Mouse (Mus musculus): ENCODE results near the gene Zbtb16. TPM values are rescaled to one million over a fixed set of nuclear protein-coding genes. Genes with fewer than 3 reads are reported as not detected.
A peak's percentile ranks its signal among the peaks of the same experiment; 100 is the strongest.

The Zbtb16 gene
- polyA plus RNA-seq, 1 experiment, result not detected

DNA sequence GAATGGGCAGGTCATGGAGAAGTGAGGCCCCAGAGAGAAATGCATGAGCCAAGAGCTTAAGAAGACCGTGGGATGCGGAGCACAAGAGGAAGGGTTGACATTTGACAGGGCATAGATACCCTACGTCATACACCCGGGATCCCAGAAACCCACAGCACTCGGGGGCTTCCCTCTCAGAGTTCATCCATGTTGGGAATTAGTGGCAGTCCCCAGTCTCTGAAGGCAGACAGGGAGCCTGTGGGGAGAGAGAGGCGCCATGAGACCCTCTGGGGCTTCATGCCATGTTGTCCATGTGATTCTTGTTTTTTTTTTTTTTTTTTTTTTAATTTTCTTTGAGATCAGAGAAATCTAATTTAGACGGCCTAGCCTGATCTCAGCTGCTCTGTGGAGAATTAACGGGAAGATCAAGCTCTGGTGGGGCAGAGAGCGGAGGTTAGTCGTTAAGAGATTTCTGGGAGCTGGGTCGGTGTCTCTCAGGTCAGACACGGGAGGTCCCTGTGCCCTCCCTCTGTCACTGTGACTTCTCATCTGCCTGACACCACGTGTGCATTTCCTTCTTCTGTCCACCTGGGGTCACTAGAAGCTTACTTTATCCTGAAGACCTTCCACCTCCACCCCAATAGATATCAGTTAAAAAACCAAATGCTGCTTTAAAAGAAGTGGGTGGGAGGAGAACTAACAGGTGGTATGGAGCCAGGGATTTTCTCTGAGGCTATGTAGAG is 190.9 kb downstream of the Zbtb16 start:
- TF ChIP-seq POLR2A (IDR thresholded peaks at IDR 0.05; ENCODE audit: insufficient read depth, low read depth, low read length) (no peak), CTCF (IDR thresholded peaks at IDR 0.05; ENCODE audit: insufficient read depth, low read depth, low read length) (0 out of 2 replicates have a peak, but pooled peaks have one; percentile 22)
- 56% methylated on average over 13 of the region's 13 CpGs for WGBS

DNA sequence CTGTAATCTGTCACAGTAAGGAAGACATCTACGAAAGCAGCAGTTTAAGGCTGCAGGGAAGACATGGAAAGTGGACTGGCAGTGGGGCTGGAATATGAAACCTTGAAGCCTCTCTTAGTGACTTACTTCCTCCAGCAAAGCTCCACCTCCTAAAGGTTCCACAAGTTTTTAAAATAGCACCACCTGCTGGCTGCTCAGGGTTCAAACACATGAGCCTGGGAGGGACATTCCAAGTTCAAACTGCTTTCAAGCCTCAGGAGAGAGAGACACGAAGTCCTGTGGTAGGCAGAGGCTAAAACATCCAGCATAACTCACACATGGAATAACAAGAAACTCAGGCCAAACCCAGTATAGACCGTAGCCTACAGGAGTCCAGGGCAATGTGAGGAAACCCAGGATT is 191.6 kb downstream of the Zbtb16 start:
- WGBS, result 85% methylated on average over 3 of the region's 3 CpGs
- H3K4me3 ChIP-seq (ENCODE audit: insufficient read depth, low read depth, low read length), result no peak overlapping the region
- no peak for TF ChIP-seq CTCF (IDR thresholded peaks at IDR 0.05; ENCODE audit: insufficient read depth, low read depth, low read length)
- no peak for TF ChIP-seq POLR2A (IDR thresholded peaks at IDR 0.05; ENCODE audit: insufficient read depth, low read depth, low read length)
- H3K27ac ChIP-seq (ENCODE audit: insufficient read depth, low read depth, low read length), result no peak overlapping the region
- H3K4me1 ChIP-seq (ENCODE audit: control insufficient read depth, insufficient read depth, low read length), result peaks cover 14% of the 10 kb centered on the region

More for the DNA sequence above, 190.9 kb downstream of the Zbtb16 start:
- H3K27ac ChIP-seq (ENCODE audit: insufficient read depth, low read depth, low read length), result no peak overlapping the region
- peaks cover 16% of the 10 kb centered on the region for H3K4me1 ChIP-seq (ENCODE audit: control insufficient read depth, insufficient read depth, low read length)
- no peak overlapping the region for H3K4me3 ChIP-seq (ENCODE audit: insufficient read depth, low read depth, low read length)

DNA sequence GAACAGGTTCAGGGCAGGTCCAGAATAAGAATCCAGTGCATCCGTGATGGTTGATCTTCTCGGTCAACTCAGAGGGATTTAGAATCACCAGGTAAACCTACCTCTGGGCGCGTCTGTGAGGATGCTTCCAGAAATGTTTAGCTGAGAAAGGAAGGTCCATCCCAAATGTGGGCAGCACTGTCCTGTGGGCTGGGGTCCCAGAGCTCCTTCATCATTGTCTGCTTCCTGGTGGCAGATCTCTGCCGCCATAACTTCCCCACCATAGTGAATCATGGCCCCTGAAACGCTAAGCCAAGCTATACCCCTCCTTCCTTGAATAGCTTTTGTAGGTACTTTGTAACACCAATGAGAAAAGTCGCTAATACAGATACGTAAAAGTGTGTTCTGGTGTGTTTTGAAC is 194.4 kb downstream of the Zbtb16 start:
- Histone ChIP-seq H3K4me1 (ENCODE audit: control insufficient read depth, insufficient read depth, low read length) (no peaks in the 10 kb centered on the region), H3K4me3 (ENCODE audit: insufficient read depth, low read depth, low read length) (no peak overlapping the region), H3K27ac (ENCODE audit: insufficient read depth, low read depth, low read length) (no peak overlapping the region)
- WGBS, result 94% methylated on average over 8 of the region's 8 CpGs
- TF ChIP-seq CTCF (IDR thresholded peaks at IDR 0.05; ENCODE audit: insufficient read depth, low read depth, low read length) (no peak), POLR2A (IDR thresholded peaks at IDR 0.05; ENCODE audit: insufficient read depth, low read depth, low read length) (no peak)

DNA sequence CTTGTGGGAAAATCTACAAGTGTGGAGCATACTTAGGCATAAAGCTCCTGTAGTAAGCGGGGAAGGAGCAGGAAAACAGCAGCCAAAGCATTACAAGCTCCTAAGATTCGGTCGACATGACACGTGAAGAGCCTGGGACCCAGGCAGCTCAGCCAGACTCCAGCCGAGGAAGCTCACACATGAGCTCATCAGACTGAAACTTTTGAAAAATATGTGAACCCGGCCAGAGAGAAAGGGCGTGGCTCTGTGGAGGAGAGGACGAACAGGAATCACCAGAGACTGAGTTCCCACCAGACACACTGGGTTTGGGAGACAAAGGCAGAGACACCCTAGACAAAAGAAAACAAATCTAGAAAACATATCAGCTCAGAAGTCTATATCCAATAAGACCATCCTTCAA is 195.1 kb downstream of the Zbtb16 start:
- H3K27ac ChIP-seq (ENCODE audit: insufficient read depth, low read depth, low read length), result no peak overlapping the region
- TF ChIP-seq POLR2A (IDR thresholded peaks at IDR 0.05; ENCODE audit: insufficient read depth, low read depth, low read length), result no peak
- no peak for TF ChIP-seq CTCF (IDR thresholded peaks at IDR 0.05; ENCODE audit: insufficient read depth, low read depth, low read length)
- H3K4me1 ChIP-seq (ENCODE audit: control insufficient read depth, insufficient read depth, low read length), result no peaks in the 10 kb centered on the region
- H3K4me3 ChIP-seq (ENCODE audit: insufficient read depth, low read depth, low read length), result no peak overlapping the region
- WGBS, result 94% methylated on average over 8 of the region's 8 CpGs

DNA sequence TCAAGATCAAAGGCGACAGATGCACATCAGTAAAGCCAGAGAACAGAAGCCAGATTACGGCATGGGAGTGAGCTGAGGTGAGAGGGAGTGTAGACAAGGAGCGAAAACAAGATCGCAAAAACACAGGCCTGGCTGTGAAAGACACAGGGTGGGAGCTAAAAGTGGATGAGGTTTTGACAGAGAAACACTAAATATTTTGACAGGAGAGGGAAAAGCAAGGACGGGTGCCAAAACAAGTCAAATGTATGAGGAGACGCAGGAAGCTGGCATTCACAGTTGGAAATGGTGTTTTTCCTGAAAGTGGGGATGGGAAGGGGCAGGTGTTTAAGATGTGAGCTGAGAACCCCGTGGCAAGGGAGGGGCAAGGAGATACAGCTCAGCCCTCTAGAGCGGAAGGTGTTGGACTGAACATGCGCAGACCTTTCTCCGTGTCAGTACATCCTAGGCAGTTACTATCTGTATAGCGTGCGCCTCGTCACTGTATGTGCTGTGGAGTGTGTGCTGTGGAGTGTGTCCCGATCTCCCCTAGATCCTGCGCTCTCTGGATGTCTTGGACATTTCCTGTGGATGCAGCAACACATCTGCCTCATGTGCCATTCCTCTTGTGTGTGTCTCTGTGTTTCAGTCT is 197.7 kb downstream of the Zbtb16 start:
- 70% methylated on average over 15 of the region's 15 CpGs for WGBS
- no peak overlapping the region for H3K27ac ChIP-seq (ENCODE audit: insufficient read depth, low read depth, low read length)
- no peak for TF ChIP-seq CTCF (IDR thresholded peaks at IDR 0.05; ENCODE audit: insufficient read depth, low read depth, low read length)
- no peak for TF ChIP-seq POLR2A (IDR thresholded peaks at IDR 0.05; ENCODE audit: insufficient read depth, low read depth, low read length)
- no peaks in the 10 kb centered on the region for H3K4me1 ChIP-seq (ENCODE audit: control insufficient read depth, insufficient read depth, low read length)
- H3K4me3 ChIP-seq (ENCODE audit: insufficient read depth, low read depth, low read length), result no peak overlapping the region

DNA sequence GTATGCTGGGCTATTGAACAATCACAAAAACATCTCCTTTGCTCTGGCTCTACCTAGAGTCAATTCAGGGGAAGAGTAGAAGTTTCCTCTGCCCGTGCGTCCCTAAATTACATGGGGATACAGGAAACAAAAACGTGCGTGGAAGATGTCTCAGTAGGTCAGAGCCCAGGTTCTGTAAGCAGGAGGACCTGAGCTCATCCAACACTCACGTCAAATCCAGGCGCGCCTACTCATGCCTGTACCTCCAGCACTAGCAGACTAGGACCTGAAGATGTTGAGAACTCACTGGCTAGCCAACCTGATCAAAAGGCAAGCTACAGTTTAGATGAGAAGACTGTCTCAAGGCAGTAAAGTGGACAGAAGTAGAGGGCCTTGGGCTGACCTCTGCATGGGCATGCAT is 198.9 kb downstream of the Zbtb16 start:
- TF ChIP-seq POLR2A (IDR thresholded peaks at IDR 0.05; ENCODE audit: insufficient read depth, low read depth, low read length) (no peak), CTCF (IDR thresholded peaks at IDR 0.05; ENCODE audit: insufficient read depth, low read depth, low read length) (no peak)
- WGBS, result 93% methylated on average over 7 of the region's 7 CpGs
- H3K4me1 ChIP-seq (ENCODE audit: control insufficient read depth, insufficient read depth, low read length), result no peaks in the 10 kb centered on the region
- H3K4me3 ChIP-seq (ENCODE audit: insufficient read depth, low read depth, low read length), result no peak overlapping the region
- no peak overlapping the region for H3K27ac ChIP-seq (ENCODE audit: insufficient read depth, low read depth, low read length)

DNA sequence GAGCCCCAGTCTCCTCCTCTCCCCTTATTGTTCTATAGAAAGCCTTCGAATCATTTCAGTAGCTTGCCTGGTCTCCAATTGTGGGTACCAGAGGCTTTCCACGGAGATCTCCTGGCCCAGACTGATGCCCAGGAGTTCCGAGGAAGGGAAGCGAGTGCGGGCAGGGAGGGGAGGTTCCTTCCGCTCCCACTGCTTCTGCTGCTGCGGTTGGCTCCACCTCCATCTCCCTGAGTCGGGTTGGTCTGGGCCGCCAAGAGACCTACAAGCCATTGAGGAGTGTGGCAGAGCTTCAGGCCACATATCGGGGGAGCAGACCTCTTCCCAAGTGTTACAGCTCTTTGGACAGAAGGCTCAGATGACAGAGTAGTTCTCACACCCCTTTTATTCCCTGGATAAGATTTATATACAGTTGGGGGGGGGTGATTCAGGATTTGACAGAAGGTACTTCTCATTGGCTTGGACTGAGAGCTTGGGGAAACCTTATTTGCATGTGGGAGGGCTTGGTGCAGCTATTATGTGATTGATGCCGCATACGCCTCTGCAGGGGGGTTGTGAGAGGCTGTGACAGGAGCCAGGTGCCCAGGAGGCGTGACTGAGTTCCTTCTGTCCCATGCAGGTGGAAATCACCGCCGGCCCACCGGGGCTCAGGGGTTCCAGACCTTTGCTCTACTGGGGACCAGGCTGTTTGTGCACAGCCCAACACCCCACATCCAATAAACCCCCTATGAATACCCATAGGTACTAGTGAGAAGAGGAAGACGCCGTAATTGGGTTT is 200.3 kb downstream of the Zbtb16 start:
- no peaks in the 10 kb centered on the region for H3K4me1 ChIP-seq (ENCODE audit: control insufficient read depth, insufficient read depth, low read length)
- no peak overlapping the region for H3K27ac ChIP-seq (ENCODE audit: insufficient read depth, low read depth, low read length)
- no peak overlapping the region for H3K4me3 ChIP-seq (ENCODE audit: insufficient read depth, low read depth, low read length)
- TF ChIP-seq CTCF (IDR thresholded peaks at IDR 0.05; ENCODE audit: insufficient read depth, low read depth, low read length), result no peak
- no peak for TF ChIP-seq POLR2A (IDR thresholded peaks at IDR 0.05; ENCODE audit: insufficient read depth, low read depth, low read length)
- 59% methylated on average over 18 of the region's 18 CpGs for WGBS

DNA sequence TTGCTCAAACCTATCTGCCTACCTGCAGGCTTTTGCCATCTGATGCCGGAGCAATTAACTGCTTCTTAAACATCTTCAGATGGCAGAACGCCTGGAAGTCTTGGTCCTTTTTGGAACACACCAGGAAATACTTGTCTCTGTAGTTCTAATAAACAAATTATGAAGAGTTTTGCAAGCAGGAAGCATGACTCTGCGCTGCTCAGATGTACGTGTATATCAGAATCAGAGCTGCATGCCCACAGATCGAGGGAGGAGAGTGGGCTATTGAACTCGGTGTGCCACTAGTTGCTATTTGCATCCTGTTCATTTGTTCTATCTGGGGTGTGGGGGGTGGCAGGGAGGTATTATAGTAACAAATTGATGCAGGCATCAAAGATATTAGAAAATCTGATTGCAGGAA is 202.9 kb downstream of the Zbtb16 start:
- 85% methylated on average over 6 of the region's 6 CpGs for WGBS
- Histone ChIP-seq H3K27ac (ENCODE audit: insufficient read depth, low read depth, low read length) (no peak overlapping the region), H3K4me3 (ENCODE audit: insufficient read depth, low read depth, low read length) (no peak overlapping the region), H3K4me1 (ENCODE audit: control insufficient read depth, insufficient read depth, low read length) (no peaks in the 10 kb centered on the region)
- TF ChIP-seq CTCF (IDR thresholded peaks at IDR 0.05; ENCODE audit: insufficient read depth, low read depth, low read length) (no peak), POLR2A (IDR thresholded peaks at IDR 0.05; ENCODE audit: insufficient read depth, low read depth, low read length) (no peak)

DNA sequence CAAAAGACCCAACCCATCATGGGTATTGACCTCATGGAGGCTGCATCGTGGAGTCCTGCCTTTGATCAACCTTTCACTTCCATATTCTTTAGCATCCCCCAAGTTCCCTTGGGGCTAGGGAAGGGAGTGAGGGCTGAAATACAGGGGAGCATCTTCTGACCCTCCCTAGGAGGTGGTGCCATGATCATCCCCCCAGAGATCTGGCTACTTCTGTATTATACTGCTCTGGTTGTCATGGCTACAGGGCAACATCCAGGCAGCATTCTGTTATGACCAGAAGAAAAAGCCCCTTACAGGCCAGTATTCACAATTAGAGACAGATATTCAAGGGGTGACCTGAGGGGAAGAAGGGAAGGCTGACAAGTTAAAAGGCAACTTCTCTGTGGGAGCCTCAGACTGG is 216.8 kb downstream of the Zbtb16 start:
- H3K4me3 ChIP-seq (ENCODE audit: insufficient read depth, low read depth, low read length), result no peak overlapping the region
- no peak overlapping the region for H3K27ac ChIP-seq (ENCODE audit: insufficient read depth, low read depth, low read length)
- WGBS, result 58% methylated on average over 1 of the region's 1 CpGs
- TF ChIP-seq POLR2A (IDR thresholded peaks at IDR 0.05; ENCODE audit: insufficient read depth, low read depth, low read length) (no peak), CTCF (IDR thresholded peaks at IDR 0.05; ENCODE audit: insufficient read depth, low read depth, low read length) (no peak)
- H3K4me1 ChIP-seq (ENCODE audit: control insufficient read depth, insufficient read depth, low read length), result peaks cover 7% of the 10 kb centered on the region

All from olfactory bulb, adult 2 months (tissue).